Mouse (Mus musculus) intestine, postnatal 0 days (tissue): ENCODE measurements around the gene Clint1. TPM values are rescaled to one million over a fixed set of nuclear protein-coding genes. Genes with fewer than 3 reads are reported as not detected.

Experiments
- ATAC-seq: fragments of 200-750 bp; cut with Nextera tagmentation; 2 replicates; pipeline ENCODE4 v1.8.0; 2017; ENCODE audit warnings: mild to moderate bottlenecking, moderate TSS enrichment, moderate library complexity
- H3K27ac ChIP-seq: fragments of 300-500 bp; sonication (generic); 2 replicates; pipeline ENCODE4 v1.5.1; 2014; ENCODE audit warnings: mild to moderate bottlenecking, low read depth, low read length, moderate library complexity
- H3K27me3 ChIP-seq: fragments of 300-500 bp; sonication (generic); replicated peaks from 2 replicates; pipeline ENCODE4 v1.6.1; 2014; ENCODE audit warnings: low read length, mixed read lengths; ENCODE audit not compliant: control insufficient read depth, insufficient read depth
- H3K36me3 ChIP-seq: fragments of 300-500 bp; sonication (generic); 2 replicates; pipeline ENCODE4 v1.6.1; 2014; ENCODE audit warnings: mild to moderate bottlenecking, moderate library complexity; ENCODE audit not compliant: control insufficient read depth, insufficient read depth
- H3K4me1 ChIP-seq: fragments of 300-500 bp; sonication (generic); replicated peaks from 2 replicates; pipeline ENCODE4 v1.6.1; 2014; ENCODE audit warnings: antibody characterized with exemption, low read length, mixed read lengths; ENCODE audit not compliant: control insufficient read depth, insufficient read depth
- H3K4me2 ChIP-seq: fragments of 300-500 bp; sonication (generic); replicated peaks from 2 replicates; pipeline ENCODE4 v1.6.1; 2014; ENCODE audit warnings: low read depth, mild to moderate bottlenecking, moderate library complexity
- H3K4me3 ChIP-seq: fragments of 300-500 bp; sonication (generic); 2 replicates; pipeline ENCODE4 v1.5.1; 2014; ENCODE audit warnings: low read depth, low read length
- H3K9ac ChIP-seq: fragments of 300-500 bp; sonication (generic); 2 replicates; pipeline ENCODE4 v1.6.1; 2014; ENCODE audit warnings: mild to moderate bottlenecking, low read depth, low read length
- H3K9me3 ChIP-seq: fragments of 300-500 bp; sonication (generic); 2 replicates; pipeline ENCODE4 v1.6.1; 2016; ENCODE audit warnings: mixed run types; ENCODE audit not compliant: control insufficient read depth
- CTCF ChIP-seq: sonication (generic); IDR thresholded peaks from 2 replicates; pipeline ENCODE4 v1.5.1; 2016; ENCODE audit warnings: low read depth, mild to moderate bottlenecking, control low read depth, antibody characterized with exemption, moderate library complexity
- WGBS: fragments of 180-500 bp; shearing (Covaris S2); extraction: QIAGEN DNeasy Blood & Tissue Kit; methylation state at CpG from one replicate; pipeline ENCODE4 v1.1.7; 2014; 5-methylcytosine and 5-hydroxymethylcytosine counted together
- polyA plus RNA-seq: library from polyadenylated mRNA; unstranded; fragments of >200 nt; fragmentation: Nextera tagmentation; extraction: Ambion mirVana; gene quantifications from 2 replicates; pipeline ENCODE4 v1.2.1, GENCODE M21; 2015

Clint1 gene
- polyA plus RNA-seq, 1 experiment from 2014 or later, result 171 TPM

GRCm38 (mm10) chr11:45849203-45849602 lies 2.6 kb upstream of the Clint1 start:
- Histone ChIP-seq H3K4me3 (no peak overlapping the region), H3K27me3 (no peaks in the 10 kb centered on the region), H3K36me3 (0 out of 2 replicates have a peak, but pooled peaks cover 2% of the 10 kb centered on the region), H3K27ac (peak overlapping the region; percentile 69; the same call in 1 of the 2 replicates), H3K4me2 (no peak overlapping the region), H3K4me1 (no peaks in the 10 kb centered on the region; the same call in 1 of the 2 replicates), H3K9me3 (no peaks in the 10 kb centered on the region), H3K9ac (no peak overlapping the region)
- ATAC-seq, result no peak
- no peak for TF ChIP-seq CTCF
- WGBS, result 63% methylated on average over 4 of the region's 4 CpGs

GRCm38 (mm10) chr11:45849859-45850258 lies 2.0 kb upstream of the Clint1 start:
- H3K4me1 ChIP-seq, result no peaks in the 10 kb centered on the region; the same call in 1 of the 2 replicates
- 44% methylated on average over 3 of the region's 3 CpGs for WGBS
- H3K9me3 ChIP-seq, result no peaks in the 10 kb centered on the region
- peak overlapping the region; percentile 69 for H3K27ac ChIP-seq
- no peak for ATAC-seq
- H3K4me3 ChIP-seq, result no peak overlapping the region
- no peak overlapping the region for H3K9ac ChIP-seq
- no peaks in the 10 kb centered on the region for H3K27me3 ChIP-seq
- TF ChIP-seq CTCF, result no peak
- H3K36me3 ChIP-seq, result 0 out of 2 replicates have a peak, but pooled peaks cover 2% of the 10 kb centered on the region
- no peak overlapping the region for H3K4me2 ChIP-seq

- WGBS, result 28% methylated on average over 3 of the region's 3 CpGs
- no peaks in the 10 kb centered on the region for H3K9me3 ChIP-seq
- H3K9ac ChIP-seq, result no peak overlapping the region
- H3K4me3 ChIP-seq, result no peak overlapping the region
- H3K4me2 ChIP-seq, result no peak overlapping the region
- ATAC-seq, result no peak
- H3K27ac ChIP-seq, result peak overlapping the region; percentile 69
- TF ChIP-seq CTCF, result no peak
- no peaks in the 10 kb centered on the region; the same call in 1 of the 2 replicates for H3K4me1 ChIP-seq
- no peaks in the 10 kb centered on the region for H3K27me3 ChIP-seq
- H3K36me3 ChIP-seq, result 0 out of 2 replicates have a peak, but pooled peaks cover 2% of the 10 kb centered on the region
These were observed 1.5 kb upstream of the Clint1 start for GRCm38 (mm10) chr11:45850317-45850716.

- Histone ChIP-seq H3K27me3 (no peaks in the 10 kb centered on the region), H3K27ac (peak overlapping the region; percentile 98), H3K4me1 (no peaks in the 10 kb centered on the region; the same call in 1 of the 2 replicates), H3K4me2 (peak overlapping the region; percentile 62), H3K9me3 (no peaks in the 10 kb centered on the region), H3K9ac (peak overlapping the region; percentile 98), H3K4me3 (peak overlapping the region; percentile 96), H3K36me3 (0 out of 2 replicates have a peak, but pooled peaks cover 2% of the 10 kb centered on the region)
- peak; percentile 37 for ATAC-seq
- TF ChIP-seq CTCF, result no peak
- WGBS, result under 1% methylated on average over 54 of the region's 58 CpGs
These were observed 508 bp downstream of the Clint1 start for GRCm38 (mm10) chr11:45852124-45852994.

GRCm38 (mm10) chr11:45852995-45853317 lies 1.1 kb downstream of the Clint1 start:
- Histone ChIP-seq H3K27ac (peak overlapping the region; percentile 98), H3K9ac (peak overlapping the region; percentile 98), H3K4me3 (peak overlapping the region; percentile 96), H3K27me3 (no peaks in the 10 kb centered on the region), H3K4me1 (no peaks in the 10 kb centered on the region; the same call in 1 of the 2 replicates), H3K4me2 (peak overlapping the region; percentile 62), H3K9me3 (no peaks in the 10 kb centered on the region), H3K36me3 (0 out of 2 replicates have a peak, but pooled peaks cover 2% of the 10 kb centered on the region)
- WGBS, result 23% methylated on average over 6 of the region's 6 CpGs
- no peak for ATAC-seq
- no peak for TF ChIP-seq CTCF

- Histone ChIP-seq H3K9me3 (no peaks in the 10 kb centered on the region), H3K9ac (peak overlapping the region; percentile 98; the same call in 1 of the 2 replicates), H3K27ac (peak overlapping the region; percentile 98), H3K4me1 (no peaks in the 10 kb centered on the region; the same call in 1 of the 2 replicates), H3K27me3 (no peaks in the 10 kb centered on the region), H3K4me3 (no peak overlapping the region), H3K36me3 (0 out of 2 replicates have a peak, but pooled peaks cover 2% of the 10 kb centered on the region), H3K4me2 (peak overlapping the region; percentile 62)
- ATAC-seq, result no peak
- 81% methylated on average over 2 of the region's 2 CpGs for WGBS
- no peak for TF ChIP-seq CTCF
These were observed 2.1 kb downstream of the Clint1 start for GRCm38 (mm10) chr11:45853916-45854315.
